Mouse (Mus musculus) liver, embryonic 12.5 days (tissue): ENCODE data around the gene Dlst. TPM values are rescaled to one million over a fixed set of nuclear protein-coding genes. Genes with fewer than 3 reads are reported as not detected.

Source experiments
- ATAC-seq: fragments of 200-750 bp; cut with Nextera tagmentation; 2 replicates; pipeline ENCODE4 v1.8.0; 2017; ENCODE audit warnings: moderate number of reproducible peaks, mild to moderate bottlenecking, moderate library complexity
- H3K27ac ChIP-seq: fragments of 300-500 bp; sonication (generic); 2 replicates; pipeline ENCODE4 v1.5.1; 2016; ENCODE audit warnings: mild to moderate bottlenecking
- H3K27me3 ChIP-seq: fragments of 300-500 bp; sonication (generic); replicated peaks from 2 replicates; pipeline ENCODE4 v1.6.1; 2016; ENCODE audit warnings: mild to moderate bottlenecking, moderate library complexity
- H3K36me3 ChIP-seq: fragments of 300-500 bp; sonication (generic); 2 replicates; pipeline ENCODE4 v1.6.1; 2016; ENCODE audit warnings: mild to moderate bottlenecking, moderate library complexity
- H3K4me1 ChIP-seq: fragments of 300-500 bp; sonication (generic); 2 replicates; pipeline ENCODE4 v1.6.1; 2016
- H3K4me2 ChIP-seq: fragments of 300-500 bp; sonication (generic); 2 replicates; pipeline ENCODE4 v1.6.1; 2016; ENCODE audit warnings: mild to moderate bottlenecking, moderate library complexity
- H3K4me3 ChIP-seq: fragments of 300-500 bp; sonication (generic); 2 replicates; pipeline ENCODE4 v1.5.1; 2016; ENCODE audit warnings: mild to moderate bottlenecking, moderate library complexity
- H3K9ac ChIP-seq: fragments of 300-500 bp; sonication (generic); 2 replicates; pipeline ENCODE4 v1.6.1; 2016; ENCODE audit warnings: mild to moderate bottlenecking, moderate library complexity
- H3K9me3 ChIP-seq: fragments of 300-500 bp; sonication (generic); replicated peaks from 2 replicates; pipeline ENCODE4 v1.6.1; 2016; ENCODE audit warnings: mild to moderate bottlenecking, moderate library complexity
- WGBS: fragments of 180-500 bp; shearing (Covaris S2); methylation state at CpG from one replicate; pipeline ENCODE4 v1.1.7; 2016; ENCODE audit not compliant: insufficient replicate concordance; 5-methylcytosine and 5-hydroxymethylcytosine counted together
- polyA plus RNA-seq: library from polyadenylated mRNA; unstranded; fragments of >200 nt; fragmentation: Nextera tagmentation; extraction: Ambion mirVana; gene quantifications from 2 replicates; pipeline ENCODE4 v1.2.1, GENCODE M21; 2016

Dlst gene
- 99.5 and 104 TPM in 2 replicates for polyA plus RNA-seq

GRCm38 (mm10) chr12:85110698-85111592 lies at the start of gene Dlst, which contains the start of gene Prox2:
Gene Dlst, plus strand, starts transcription at chr12:85110833.
Gene Prox2, minus strand, starts transcription at chr12:85110759.
- ATAC-seq: peak; percentile 92
- H3K27ac ChIP-seq: peak within 1 kb of the TSS; percentile 92
- peak within 1 kb of the TSS; percentile 94 for H3K4me2 ChIP-seq
- H3K9me3 ChIP-seq: no peaks in the 10 kb centered on the region
- H3K36me3 ChIP-seq: peaks cover 30% of the 10 kb centered on the region
- WGBS: under 1% methylated on average over 83 of the region's 83 CpGs
- H3K9ac ChIP-seq: peak within 1 kb of the TSS; percentile 95
- H3K27me3 ChIP-seq: no peaks in the 10 kb centered on the region
- peaks cover 65% of the 10 kb centered on the region for H3K4me1 ChIP-seq
- peak within 1 kb of the TSS; percentile 99 for H3K4me3 ChIP-seq

DNA sequence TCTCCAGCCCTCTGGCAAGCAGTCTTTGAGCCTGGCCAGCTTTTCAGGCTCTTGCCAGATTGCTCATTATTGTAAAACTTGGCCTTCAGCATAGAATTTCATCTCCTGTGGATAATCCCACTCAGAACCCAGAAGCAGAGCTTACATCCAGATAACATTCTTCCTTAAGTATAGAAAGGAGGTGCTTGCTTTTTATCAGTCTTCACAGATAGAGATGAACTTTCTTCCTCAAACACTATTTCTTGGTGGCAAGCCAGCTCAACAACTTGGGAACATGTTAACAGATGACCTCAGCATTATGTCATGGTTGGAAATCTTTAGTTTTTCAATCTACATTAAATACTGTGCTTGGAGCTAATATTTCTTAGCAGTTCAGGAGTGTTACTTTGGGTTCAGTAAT lies 39.6 kb upstream of the Dlst start:
- no peak overlapping the region for H3K4me2 ChIP-seq
- no peak for ATAC-seq
- H3K9ac ChIP-seq: no peak overlapping the region
- no peaks in the 10 kb centered on the region for H3K27me3 ChIP-seq
- no peaks in the 10 kb centered on the region for H3K9me3 ChIP-seq
- H3K27ac ChIP-seq: no peak overlapping the region
- no peak overlapping the region for H3K4me3 ChIP-seq
- H3K4me1 ChIP-seq: no peaks in the 10 kb centered on the region
- peaks cover 64% of the 10 kb centered on the region for H3K36me3 ChIP-seq

DNA sequence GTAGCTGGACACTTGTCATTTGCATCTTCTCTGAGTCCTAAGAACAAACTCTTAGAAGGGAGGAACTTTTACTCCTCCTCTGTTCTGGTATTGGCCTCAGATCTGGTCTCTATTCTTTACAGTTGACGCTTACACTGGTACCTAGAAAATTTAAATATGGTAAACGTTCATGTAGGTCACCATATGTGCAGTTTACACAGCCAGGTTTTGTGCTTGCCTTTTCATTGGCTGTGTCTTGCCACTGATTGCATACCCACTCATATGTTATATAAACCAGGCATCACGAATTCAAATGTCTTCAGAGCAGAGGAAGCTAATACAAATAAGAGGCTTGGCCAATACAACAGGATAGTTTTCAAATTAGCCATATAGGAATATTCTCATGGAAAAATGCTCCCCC lies 33.5 kb upstream of the Dlst start:
- 83% methylated on average over 3 of the region's 3 CpGs for WGBS
- Histone ChIP-seq H3K9me3 (no peaks in the 10 kb centered on the region), H3K9ac (no peak overlapping the region), H3K36me3 (peaks cover 25% of the 10 kb centered on the region), H3K4me3 (no peak overlapping the region), H3K27me3 (no peaks in the 10 kb centered on the region), H3K27ac (no peak overlapping the region), H3K4me1 (no peaks in the 10 kb centered on the region), H3K4me2 (no peak overlapping the region)
- no peak for ATAC-seq

GRCm38 (mm10) chr12:85084257-85084656 lies 26.4 kb upstream of the Dlst start:
- H3K4me2 ChIP-seq: no peak overlapping the region
- H3K4me1 ChIP-seq: no peaks in the 10 kb centered on the region
- ATAC-seq: no peak
- no peak overlapping the region for H3K4me3 ChIP-seq
- H3K27ac ChIP-seq: no peak overlapping the region
- H3K9me3 ChIP-seq: no peaks in the 10 kb centered on the region
- H3K27me3 ChIP-seq: no peaks in the 10 kb centered on the region
- no peak overlapping the region for H3K9ac ChIP-seq
- WGBS: 23% methylated on average over 2 of the region's 2 CpGs
- H3K36me3 ChIP-seq: peaks cover 29% of the 10 kb centered on the region

GRCm38 (mm10) chr12:85084941-85085340 lies 25.7 kb upstream of the Dlst start:
- WGBS: 75% methylated on average over 4 of the region's 4 CpGs
- Histone ChIP-seq H3K4me1 (no peaks in the 10 kb centered on the region), H3K9ac (no peak overlapping the region), H3K9me3 (no peaks in the 10 kb centered on the region), H3K4me2 (no peak overlapping the region), H3K27me3 (no peaks in the 10 kb centered on the region), H3K36me3 (peaks cover 32% of the 10 kb centered on the region), H3K27ac (no peak overlapping the region), H3K4me3 (no peak overlapping the region)
- no peak for ATAC-seq

- H3K4me3 ChIP-seq: no peak overlapping the region
- no peak overlapping the region for H3K4me2 ChIP-seq
- no peak overlapping the region for H3K27ac ChIP-seq
- H3K36me3 ChIP-seq: peaks cover 32% of the 10 kb centered on the region
- 90% methylated on average over 12 of the region's 12 CpGs for WGBS
- no peaks in the 10 kb centered on the region for H3K27me3 ChIP-seq
- no peak overlapping the region for H3K9ac ChIP-seq
- no peaks in the 10 kb centered on the region for H3K9me3 ChIP-seq
- ATAC-seq: no peak
- peaks cover 19% of the 10 kb centered on the region for H3K4me1 ChIP-seq
Measured at GRCm38 (mm10) chr12:85087845-85088244, 22.8 kb upstream of the Dlst start.

DNA sequence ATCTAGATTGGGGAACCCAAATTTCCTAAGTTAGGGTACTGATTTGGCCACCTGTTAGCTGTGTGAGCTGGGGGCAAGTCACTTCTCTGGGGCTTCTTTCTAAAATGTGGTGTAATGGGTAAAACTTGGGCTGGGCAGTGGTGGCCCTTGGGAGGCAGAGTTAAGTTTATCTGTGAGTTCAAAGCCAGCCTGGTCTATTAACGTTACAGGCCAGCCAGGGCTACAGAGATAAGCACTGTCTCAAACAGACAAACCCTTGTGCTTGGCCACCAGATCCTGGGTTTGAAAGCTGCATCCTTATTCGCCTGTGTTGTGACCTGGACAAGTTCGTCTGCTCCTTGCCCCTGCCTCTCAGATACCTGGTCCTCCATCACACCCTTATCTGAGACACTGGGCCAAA lies 19.4 kb upstream of the Dlst start:
- 19% methylated on average over 3 of the region's 3 CpGs for WGBS
- H3K27me3 ChIP-seq: no peaks in the 10 kb centered on the region
- peaks cover 32% of the 10 kb centered on the region for H3K36me3 ChIP-seq
- H3K9ac ChIP-seq: no peak overlapping the region
- ATAC-seq: peak; percentile 67
- H3K4me1 ChIP-seq: peaks cover 26% of the 10 kb centered on the region
- H3K9me3 ChIP-seq: no peaks in the 10 kb centered on the region
- H3K4me2 ChIP-seq: no peak overlapping the region
- no peak overlapping the region for H3K4me3 ChIP-seq
- peak overlapping the region; percentile 24 for H3K27ac ChIP-seq

GRCm38 (mm10) chr12:85092214-85092613 lies 18.4 kb upstream of the Dlst start:
- H3K36me3 ChIP-seq: peaks cover 23% of the 10 kb centered on the region
- H3K27ac ChIP-seq: no peak overlapping the region
- H3K4me3 ChIP-seq: no peak overlapping the region
- H3K9ac ChIP-seq: no peak overlapping the region
- no peaks in the 10 kb centered on the region for H3K27me3 ChIP-seq
- no peaks in the 10 kb centered on the region for H3K9me3 ChIP-seq
- WGBS: 1% methylated on average over 3 of the region's 3 CpGs
- peaks cover 29% of the 10 kb centered on the region for H3K4me1 ChIP-seq
- no peak for ATAC-seq
- H3K4me2 ChIP-seq: no peak overlapping the region

- 0 out of 2 replicates have a peak, but pooled peaks have one; percentile 30 for ATAC-seq
- no peak overlapping the region for H3K4me2 ChIP-seq
- no peak overlapping the region for H3K9ac ChIP-seq
- H3K27me3 ChIP-seq: no peaks in the 10 kb centered on the region
- peaks cover 32% of the 10 kb centered on the region for H3K4me1 ChIP-seq
- no peak overlapping the region for H3K27ac ChIP-seq
- 27% methylated on average over 14 of the region's 14 CpGs for WGBS
- peaks cover 6% of the 10 kb centered on the region for H3K36me3 ChIP-seq
- H3K4me3 ChIP-seq: no peak overlapping the region
- H3K9me3 ChIP-seq: no peaks in the 10 kb centered on the region
Measured at GRCm38 (mm10) chr12:85094010-85094409, 16.6 kb upstream of the Dlst start.

DNA sequence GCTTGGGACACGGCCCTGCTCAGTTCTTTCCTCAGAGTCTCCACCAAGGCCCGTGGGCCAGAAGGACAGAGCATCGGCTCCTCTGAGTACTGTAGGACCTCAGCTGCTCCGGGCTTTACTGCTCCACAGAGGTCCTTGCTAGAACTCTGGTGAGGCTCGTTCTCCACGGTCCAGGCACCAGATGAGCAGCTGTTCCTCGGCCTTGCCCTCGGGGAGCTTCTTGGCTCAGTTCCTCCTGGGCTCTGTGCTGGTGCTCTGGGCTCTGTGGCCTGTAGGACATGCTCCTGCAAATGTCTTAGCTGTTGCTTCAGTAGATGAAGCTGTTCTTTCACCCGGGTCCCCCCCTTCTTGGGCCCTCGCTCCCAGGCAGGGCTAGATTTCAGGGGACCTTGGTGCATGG lies 15.9 kb upstream of the Dlst start:
- Histone ChIP-seq H3K4me2 (no peak overlapping the region), H3K27me3 (no peaks in the 10 kb centered on the region), H3K36me3 (no peaks in the 10 kb centered on the region), H3K4me3 (no peak overlapping the region), H3K9ac (no peak overlapping the region), H3K9me3 (no peaks in the 10 kb centered on the region), H3K27ac (no peak overlapping the region), H3K4me1 (peaks cover 32% of the 10 kb centered on the region)
- 77% methylated on average over 10 of the region's 10 CpGs for WGBS
- ATAC-seq: no peak

DNA sequence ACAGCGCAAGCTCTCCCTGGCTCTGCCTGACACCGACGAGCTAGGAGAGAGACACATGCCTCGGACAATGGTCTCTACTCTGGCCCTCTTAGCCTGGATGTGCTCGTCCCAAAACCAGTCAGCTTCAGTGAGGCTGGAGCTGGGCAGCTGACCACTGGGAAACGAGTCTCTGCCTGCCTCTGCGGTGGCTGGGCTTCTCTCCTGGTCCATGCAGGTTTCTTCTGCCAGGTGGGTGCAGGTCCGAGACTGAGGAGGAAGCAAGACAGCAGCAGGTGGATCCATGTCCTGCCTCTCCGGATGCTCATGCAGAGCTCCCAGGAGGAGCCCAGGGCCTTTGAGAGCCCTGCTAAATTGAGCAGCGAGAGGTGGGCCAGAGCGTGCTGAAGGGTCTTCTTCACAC lies 15.5 kb upstream of the Dlst start:
- Histone ChIP-seq H3K9me3 (no peaks in the 10 kb centered on the region), H3K4me3 (no peak overlapping the region), H3K4me1 (peaks cover 32% of the 10 kb centered on the region), H3K27me3 (no peaks in the 10 kb centered on the region), H3K9ac (no peak overlapping the region), H3K36me3 (no peaks in the 10 kb centered on the region), H3K27ac (no peak overlapping the region), H3K4me2 (no peak overlapping the region)
- 75% methylated on average over 11 of the region's 11 CpGs for WGBS
- ATAC-seq: no peak

GRCm38 (mm10) chr12:85095859-85096258 lies 14.8 kb upstream of the Dlst start:
- 78% methylated on average over 7 of the region's 7 CpGs for WGBS
- Histone ChIP-seq H3K27ac (no peak overlapping the region), H3K9ac (no peak overlapping the region), H3K4me3 (no peak overlapping the region), H3K4me1 (peaks cover 25% of the 10 kb centered on the region), H3K27me3 (no peaks in the 10 kb centered on the region), H3K36me3 (no peaks in the 10 kb centered on the region), H3K9me3 (no peaks in the 10 kb centered on the region), H3K4me2 (no peak overlapping the region)
- ATAC-seq: no peak
